Comparison of ENCODE assay signal across 10 mouse cellular contexts in genomic region chr3:32817001-32817356, GRCm38 (mm10). TPM values are rescaled to one million over a fixed set of nuclear protein-coding genes. Genes with fewer than 3 reads are reported as not detected.
DNase-seq lines count a peak whose midpoint lies in the region; ATAC-seq and TF ChIP-seq lines count a peak whose summit lies in the region.
"Had no signal": no experiment of that assay in that cellular context is flagged by ENCODE, and none has a peak within 500 bp of the region (broad histone marks: within the 10 kb centered on the region; RNA-seq: fewer than 3 reads in every experiment).

No protein-coding gene starts in this region.

- intact Hi-C loops in heart, postnatal 14 days (cut with DNase I): loop anchor here (5.0 kb wide), 2 partner anchors 65 to 80 kb away; partner anchors contain the start of genes Mrpl47 and Ndufb5

- ATAC-seq in heart, postnatal 0 days (ENCODE audit: insufficient read depth, low read depth): no peak
- no peak; the same call in 1 of the 2 replicates for ATAC-seq in forebrain, embryonic 15.5 days (replicated peaks)
- no peak for ATAC-seq in monocyte, adult 5-6 weeks (replicated peaks; ENCODE audit: insufficient number of reproducible peaks, low FRiP score, low TSS enrichment, poor library complexity, severe bottlenecking)
- ATAC-seq: inflammation-experienced regulatory T-cells, adult 6 months had no signal

- H3K4me1 ChIP-seq in heart, postnatal 0 days (ENCODE audit: control insufficient read depth, insufficient read depth): peaks cover 18% of the 10 kb centered on the region; the same call in 1 of the 2 replicates
- H3K4me1 ChIP-seq in forebrain, embryonic 15.5 days: peaks cover 7% of the 10 kb centered on the region

- no peak for TF ChIP-seq EP300 in heart, postnatal 0 days (IDR thresholded peaks at IDR 0.05; ENCODE audit: low read depth)

- H3K4me2 ChIP-seq in heart, postnatal 0 days (ENCODE audit: low read depth, low read length): peak overlapping the region; percentile 73
- H3K4me2 ChIP-seq in forebrain, embryonic 15.5 days (replicated peaks): peak overlapping the region; percentile 90

- H3K9me3 ChIP-seq in heart, postnatal 0 days (replicated peaks; ENCODE audit: control insufficient read depth, low read length): no peaks in the 10 kb centered on the region
- H3K9me3 ChIP-seq in forebrain, embryonic 15.5 days: no peaks in the 10 kb centered on the region

- no peaks in the 10 kb centered on the region for H3K36me3 ChIP-seq in heart, postnatal 0 days (replicated peaks; ENCODE audit: control insufficient read depth, insufficient read depth, low read length)
- no peaks in the 10 kb centered on the region for H3K36me3 ChIP-seq in forebrain, embryonic 15.5 days

- DNase-seq in heart, postnatal 0 days (ENCODE audit: low spot score): peak; percentile 11
- DNase-seq in heart, postnatal 14 days: no peak
- peak; percentile 61 for DNase-seq in brain, adult 2 months (ENCODE audit: low read depth, low spot score)
- DNase-seq in lung, postnatal 10 days: peak; percentile 3
- DNase-seq in retina, embryonic 14.5 days (ENCODE audit: low spot score): no peak
- DNase-seq in left cerebral cortex, adult 8-10 months (ENCODE audit: low spot score in 2 of 2): no peak
- DNase-seq: thymus, postnatal 25 days had no signal

- 1% methylated on average over 9 of the region's 9 CpGs for WGBS in heart, postnatal 0 days
- WGBS in forebrain, embryonic 15.5 days: 2% methylated on average over 9 of the region's 9 CpGs

- no peak for TF ChIP-seq CTCF in heart, postnatal 0 days (IDR thresholded peaks at IDR 0.05; ENCODE audit: low read depth)

- H3K4me3 ChIP-seq in heart, postnatal 0 days (ENCODE audit: low read depth, low read length): peak overlapping the region; percentile 78
- peak overlapping the region; percentile 91 for H3K4me3 ChIP-seq in forebrain, embryonic 15.5 days

- H3K27ac ChIP-seq in heart, postnatal 0 days (ENCODE audit: low read depth): peak overlapping the region; percentile 92
- H3K27ac ChIP-seq in forebrain, embryonic 15.5 days (replicated peaks): peak overlapping the region; percentile 92

- peak overlapping the region; percentile 87 for H3K9ac ChIP-seq in heart, postnatal 0 days (replicated peaks; ENCODE audit: low read depth, low read length)
- peak overlapping the region; percentile 82 for H3K9ac ChIP-seq in forebrain, embryonic 15.5 days (replicated peaks)

- H3K27me3 ChIP-seq in heart, postnatal 0 days (ENCODE audit: control insufficient read depth, insufficient read depth, low read length): no peaks in the 10 kb centered on the region
- H3K27me3 ChIP-seq in forebrain, embryonic 15.5 days: no peaks in the 10 kb centered on the region

RNA-seq across cellular contexts. Expression of gene Usp13, which starts 0.4 kb away (rescaled TPM):
- total RNA-seq in heart, postnatal 0 days (2014; rRNA removed; ENCODE audit: low replicate concordance): 79.8 and 83.4 TPM in 2 replicates
- 62.1 and 65.8 TPM in 2 replicates for polyA plus RNA-seq in heart, postnatal 0 days (2015; fragmentation: Nextera tagmentation; extraction: Ambion mirVana)
- 100 to 1,000 TPM; 175 to 180 TPM for total RNA-seq in heart, postnatal 14 days (2021)
- 8.2 and 9.4 TPM in 2 replicates for polyA plus RNA-seq in forebrain, embryonic 15.5 days (2015; fragmentation: Nextera tagmentation; extraction: Ambion mirVana)
- 0.21 TPM in 1 of 3 replicates, not detected in the others for total RNA-seq in monocyte, adult 5-6 weeks (2017)
- total RNA-seq in left cerebral cortex, adult 8-10 months (2022): 10 to 100 TPM; 26.0 to 31.6 (median 28.3) TPM
- polyA plus RNA-seq: inflammation-experienced regulatory T-cells, adult 6 months had no signal

Comparison
In these comparisons a context has a peak if more than half of its experiments do, and no peak if none do; other contexts are left out.
1. DNase-seq: peak in heart, postnatal 0 days (single experiment), brain, adult 2 months (single experiment) and lung, postnatal 10 days (single experiment); none in heart, postnatal 14 days (0 of 2), retina, embryonic 14.5 days (single experiment) and left cerebral cortex, adult 8-10 months (0 of 2).
2. RNA of gene Usp13, which starts 0.4 kb away (total RNA-seq): 175 to 180 TPM in heart, postnatal 14 days, 79.8 to 83.4 TPM in heart, postnatal 0 days and 26.0 to 31.6 TPM in left cerebral cortex, adult 8-10 months; 0.21 TPM in monocyte, adult 5-6 weeks; every median in the first group is over 10 times any median in the second.